Mouse (Mus musculus) intestine, postnatal 0 days (tissue): ENCODE results near the gene Catsper2. TPM values are rescaled to one million over a fixed set of nuclear protein-coding genes. Genes with fewer than 3 reads are reported as not detected.

ENCODE experiments used
- ATAC-seq: fragments of 200-750 bp; cut with Nextera tagmentation; 2 replicates; pipeline ENCODE4 v1.8.0; 2017; ENCODE audit warnings: mild to moderate bottlenecking, moderate TSS enrichment, moderate library complexity
- H3K27ac ChIP-seq: fragments of 300-500 bp; sonication (generic); 2 replicates; pipeline ENCODE4 v1.5.1; 2014; ENCODE audit warnings: mild to moderate bottlenecking, low read depth, low read length, moderate library complexity
- H3K27me3 ChIP-seq: fragments of 300-500 bp; sonication (generic); replicated peaks from 2 replicates; pipeline ENCODE4 v1.6.1; 2014; ENCODE audit warnings: low read length, mixed read lengths; ENCODE audit not compliant: control insufficient read depth, insufficient read depth
- H3K36me3 ChIP-seq: fragments of 300-500 bp; sonication (generic); 2 replicates; pipeline ENCODE4 v1.6.1; 2014; ENCODE audit warnings: mild to moderate bottlenecking, moderate library complexity; ENCODE audit not compliant: control insufficient read depth, insufficient read depth
- H3K4me1 ChIP-seq: fragments of 300-500 bp; sonication (generic); replicated peaks from 2 replicates; pipeline ENCODE4 v1.6.1; 2014; ENCODE audit warnings: antibody characterized with exemption, low read length, mixed read lengths; ENCODE audit not compliant: control insufficient read depth, insufficient read depth
- H3K4me2 ChIP-seq: fragments of 300-500 bp; sonication (generic); replicated peaks from 2 replicates; pipeline ENCODE4 v1.6.1; 2014; ENCODE audit warnings: low read depth, mild to moderate bottlenecking, moderate library complexity
- H3K4me3 ChIP-seq: fragments of 300-500 bp; sonication (generic); 2 replicates; pipeline ENCODE4 v1.5.1; 2014; ENCODE audit warnings: low read depth, low read length
- H3K9ac ChIP-seq: fragments of 300-500 bp; sonication (generic); 2 replicates; pipeline ENCODE4 v1.6.1; 2014; ENCODE audit warnings: mild to moderate bottlenecking, low read depth, low read length
- H3K9me3 ChIP-seq: fragments of 300-500 bp; sonication (generic); 2 replicates; pipeline ENCODE4 v1.6.1; 2016; ENCODE audit warnings: mixed run types; ENCODE audit not compliant: control insufficient read depth
- CTCF ChIP-seq: sonication (generic); IDR thresholded peaks from 2 replicates; pipeline ENCODE4 v1.5.1; 2016; ENCODE audit warnings: low read depth, mild to moderate bottlenecking, control low read depth, antibody characterized with exemption, moderate library complexity
- WGBS: fragments of 180-500 bp; shearing (Covaris S2); extraction: QIAGEN DNeasy Blood & Tissue Kit; methylation state at CpG from one replicate; pipeline ENCODE4 v1.1.7; 2014; 5-methylcytosine and 5-hydroxymethylcytosine counted together
- polyA plus RNA-seq: library from polyadenylated mRNA; unstranded; fragments of >200 nt; fragmentation: Nextera tagmentation; extraction: Ambion mirVana; gene quantifications from 2 replicates; pipeline ENCODE4 v1.2.1, GENCODE M21; 2015

Gene Catsper2
- polyA plus RNA-seq, 1 experiment from 2014 or later = 1.6 TPM

DNA sequence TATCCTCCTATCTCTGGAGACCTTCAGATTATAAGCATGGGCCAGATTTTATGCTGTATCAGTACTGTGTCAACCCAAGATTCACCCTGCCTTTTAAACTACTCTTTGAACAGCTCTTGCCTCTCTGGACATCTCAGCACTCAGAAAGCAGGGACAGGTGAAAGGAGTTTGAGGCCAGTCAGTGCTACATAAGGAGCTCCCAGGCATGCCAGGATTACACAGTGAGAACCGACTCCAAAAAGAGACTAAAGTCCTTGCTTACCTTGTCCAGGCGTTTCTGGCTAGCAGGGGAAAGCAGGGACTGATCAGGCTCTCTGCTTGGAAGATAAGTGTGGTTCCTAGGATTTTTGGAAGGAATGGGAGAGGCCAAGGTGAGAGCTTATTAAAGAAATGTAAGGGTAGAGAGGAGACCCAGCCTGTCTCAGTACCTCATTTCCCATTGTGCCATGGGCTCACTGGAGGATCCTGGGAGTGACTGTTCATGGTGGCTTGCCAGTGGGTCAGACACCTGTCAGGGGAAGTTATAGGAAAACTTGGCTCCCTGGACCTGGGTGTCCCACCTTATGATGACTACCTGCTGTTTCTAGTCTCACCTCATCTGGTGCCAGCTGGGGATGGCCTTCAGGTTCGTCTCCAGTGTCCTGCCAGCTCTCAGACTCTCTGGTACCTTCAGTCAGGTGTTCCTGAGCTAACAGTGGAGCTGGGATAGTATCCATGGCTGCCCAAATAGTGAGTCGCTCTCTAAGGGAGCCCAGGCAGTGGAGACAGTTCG lies 27.4 kb upstream of the Catsper2 start:
- no peak for TF ChIP-seq CTCF
- H3K27me3 ChIP-seq = no peaks in the 10 kb centered on the region
- no peak overlapping the region for H3K4me2 ChIP-seq
- no peaks in the 10 kb centered on the region for H3K9me3 ChIP-seq
- peaks cover 29% of the 10 kb centered on the region for H3K36me3 ChIP-seq
- 58% methylated on average over 5 of the region's 5 CpGs for WGBS
- no peak overlapping the region for H3K27ac ChIP-seq
- no peak overlapping the region for H3K9ac ChIP-seq
- no peaks in the 10 kb centered on the region for H3K4me1 ChIP-seq
- H3K4me3 ChIP-seq = no peak overlapping the region
- ATAC-seq = no peak

DNA sequence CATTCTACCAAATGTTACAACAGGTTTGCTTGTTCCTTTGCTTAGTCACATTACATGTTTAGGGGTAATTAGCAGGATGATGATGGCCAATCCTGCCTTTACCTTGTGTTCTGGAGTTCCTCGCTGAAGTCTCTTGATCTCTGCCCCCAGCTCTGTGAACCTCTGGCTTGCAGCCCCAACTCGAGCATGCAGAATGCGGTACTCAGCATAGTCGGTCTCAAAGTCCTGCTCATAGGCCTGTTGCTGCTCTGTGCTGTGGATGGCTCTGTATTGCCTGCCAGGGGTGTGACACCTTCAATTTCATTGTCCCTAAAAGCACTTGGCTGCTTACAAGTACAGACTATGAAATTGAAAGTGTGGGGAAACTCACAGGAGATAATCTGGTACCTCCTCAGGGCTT lies 26.2 kb upstream of the Catsper2 start:
- no peak overlapping the region for H3K27ac ChIP-seq
- H3K4me2 ChIP-seq = no peak overlapping the region
- TF ChIP-seq CTCF = no peak
- WGBS = 59% methylated on average over 4 of the region's 4 CpGs
- H3K4me1 ChIP-seq = no peaks in the 10 kb centered on the region
- ATAC-seq = no peak
- no peaks in the 10 kb centered on the region for H3K9me3 ChIP-seq
- peaks cover 41% of the 10 kb centered on the region for H3K36me3 ChIP-seq
- no peak overlapping the region for H3K9ac ChIP-seq
- no peaks in the 10 kb centered on the region for H3K27me3 ChIP-seq
- H3K4me3 ChIP-seq = no peak overlapping the region

GRCm38 (mm10) chr2:121434854-121435253 lies 21.3 kb upstream of the Catsper2 start:
- 80% methylated on average over 1 of the region's 1 CpGs for WGBS
- Histone ChIP-seq H3K4me1 (no peaks in the 10 kb centered on the region), H3K9ac (no peak overlapping the region), H3K4me2 (no peak overlapping the region), H3K4me3 (no peak overlapping the region), H3K36me3 (peaks cover 89% of the 10 kb centered on the region), H3K27me3 (no peaks in the 10 kb centered on the region), H3K27ac (no peak overlapping the region), H3K9me3 (no peaks in the 10 kb centered on the region)
- TF ChIP-seq CTCF = peak; percentile 70
- ATAC-seq = no peak

DNA sequence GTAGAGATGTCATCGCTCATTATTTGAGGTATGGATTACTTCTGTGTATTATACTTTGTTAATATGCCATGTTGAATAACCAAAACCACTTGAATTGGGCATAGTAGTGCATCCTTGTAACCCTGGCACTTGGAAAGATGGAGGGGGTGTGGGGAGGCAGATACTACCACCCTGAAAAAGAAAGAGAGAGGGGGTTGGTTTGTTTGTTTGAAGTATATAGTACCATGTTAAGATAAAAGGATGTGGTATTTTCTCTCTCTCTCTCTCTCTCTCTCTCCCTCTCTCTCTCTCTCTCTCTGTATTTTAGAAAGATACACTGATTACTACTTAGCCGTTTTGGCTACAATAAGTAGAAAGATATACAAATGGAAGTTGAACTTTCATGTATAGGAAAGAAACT lies 12.3 kb upstream of the Catsper2 start:
- no peak for ATAC-seq
- peaks cover 72% of the 10 kb centered on the region for H3K36me3 ChIP-seq

DNA sequence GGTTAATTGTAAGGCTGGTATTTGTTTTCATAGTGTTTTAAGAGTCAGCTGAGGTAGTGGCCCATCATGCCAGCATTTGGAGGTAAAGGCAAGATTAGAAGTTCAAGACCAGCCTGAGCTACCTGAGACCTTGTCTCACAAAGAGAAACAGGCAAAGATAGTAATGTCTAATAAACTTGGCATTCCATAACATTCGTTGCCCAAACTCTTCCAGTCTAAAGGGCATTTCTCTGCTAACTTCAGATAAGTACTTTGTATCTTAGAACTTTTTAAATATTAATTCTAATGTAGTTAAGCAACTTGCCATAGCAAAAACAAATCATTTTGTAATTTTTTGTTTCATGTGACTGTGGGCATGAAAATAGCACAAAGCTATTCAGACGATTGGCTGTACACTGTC lies 9.6 kb upstream of the Catsper2 start:
- H3K36me3 ChIP-seq = peaks cover 54% of the 10 kb centered on the region
- no peak for TF ChIP-seq CTCF
- H3K27me3 ChIP-seq = no peaks in the 10 kb centered on the region
- no peak overlapping the region for H3K4me2 ChIP-seq
- WGBS = 79% methylated on average over 2 of the region's 2 CpGs
- no peak overlapping the region for H3K27ac ChIP-seq
- no peak for ATAC-seq
- no peak overlapping the region for H3K9ac ChIP-seq
- H3K4me1 ChIP-seq = no peaks in the 10 kb centered on the region
- H3K9me3 ChIP-seq = no peaks in the 10 kb centered on the region
- no peak overlapping the region for H3K4me3 ChIP-seq

More for the DNA sequence above, 12.3 kb upstream of the Catsper2 start:
- Histone ChIP-seq H3K9ac (no peak overlapping the region), H3K27ac (no peak overlapping the region), H3K4me1 (no peaks in the 10 kb centered on the region), H3K27me3 (no peaks in the 10 kb centered on the region), H3K4me2 (no peak overlapping the region), H3K4me3 (no peak overlapping the region), H3K9me3 (no peaks in the 10 kb centered on the region)
- WGBS = 86% methylated on average over 2 of the region's 2 CpGs
- TF ChIP-seq CTCF = no peak

DNA sequence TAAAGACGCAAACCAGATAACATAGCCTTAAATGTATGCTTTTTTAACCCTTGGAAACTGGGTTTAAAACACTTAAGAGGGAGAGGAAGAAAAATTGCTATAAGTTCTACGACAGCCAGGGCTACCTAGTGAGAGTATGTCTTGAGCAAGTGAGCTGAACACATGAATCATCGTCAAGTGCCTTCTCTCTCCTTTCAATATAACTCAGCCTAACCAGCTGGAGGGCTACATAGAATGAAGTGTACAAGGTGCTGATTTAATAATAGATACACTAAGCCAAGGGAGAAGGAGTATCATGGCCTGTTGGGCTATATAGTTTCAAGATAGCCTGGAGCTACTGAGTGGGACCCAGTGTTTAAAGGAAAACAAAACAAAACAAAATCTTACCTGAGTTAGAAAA lies 4.9 kb upstream of the Catsper2 start:
- Histone ChIP-seq H3K4me2 (no peak overlapping the region), H3K36me3 (peaks cover 25% of the 10 kb centered on the region), H3K9ac (no peak overlapping the region), H3K27me3 (no peaks in the 10 kb centered on the region), H3K27ac (no peak overlapping the region), H3K4me3 (no peak overlapping the region), H3K9me3 (no peaks in the 10 kb centered on the region), H3K4me1 (no peaks in the 10 kb centered on the region)
- WGBS = 60% methylated on average over 3 of the region's 3 CpGs
- ATAC-seq = no peak
- TF ChIP-seq CTCF = no peak
